Mouse (Mus musculus) brain, adult 10 weeks (tissue): Measurements from ENCODE around the gene Gm9195. TPM values are rescaled to one million over a fixed set of nuclear protein-coding genes. Genes with fewer than 3 reads are reported as not detected.

ENCODE experiments used
- polyA plus RNA-seq: library from polyadenylated mRNA; stranded (reverse); fragments of 350-450 nt; fragmentation: Illumina TruSeq; extraction: RNeasy Lipid Tissue Mini Kit (QIAGEN cat#74804); gene quantifications from one replicate; pipeline ENCODE4 v1.2.3, GENCODE M21; 2015; ENCODE audit warnings: low read depth, low replicate concordance

Gene Gm9195
- polyA plus RNA-seq = not detected

DNA sequence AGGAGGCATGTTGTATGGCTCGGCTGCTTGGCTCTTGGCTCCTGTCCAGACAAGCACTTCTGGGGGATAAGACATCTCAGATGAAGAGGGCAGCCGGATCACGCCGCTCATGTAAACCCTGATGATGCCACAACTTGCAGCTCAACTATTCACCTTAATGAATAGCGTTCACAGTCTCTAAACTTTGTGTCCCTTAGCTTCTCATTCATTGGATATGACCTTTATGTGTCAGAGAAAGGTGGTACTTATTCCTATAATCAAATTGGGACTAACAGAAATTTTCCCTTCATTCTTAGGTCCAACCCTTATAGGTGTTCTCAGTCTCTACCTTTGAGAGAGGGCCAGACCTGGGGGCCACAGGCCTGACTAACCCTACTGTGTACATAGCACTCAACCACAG lies at the start of gene Gm9195:
TSS of gene Gm9195 (minus strand) at position 101 of the 400 bp plus-strand sequence.

Other genes with a start within 250 kb of the Gm9195 start
- gene Fndc3a, start 218.2 kb upstream of the Gm9195 start, polyA plus RNA-seq = 26.9 TPM